Mouse (Mus musculus): ENCODE results near the gene Socs5. TPM values are rescaled to one million over a fixed set of nuclear protein-coding genes. Genes with fewer than 3 reads are reported as not detected.

Gene Socs5
- polyA plus RNA-seq, 1 experiment from 2014 or later, result 4.8 TPM

DNA sequence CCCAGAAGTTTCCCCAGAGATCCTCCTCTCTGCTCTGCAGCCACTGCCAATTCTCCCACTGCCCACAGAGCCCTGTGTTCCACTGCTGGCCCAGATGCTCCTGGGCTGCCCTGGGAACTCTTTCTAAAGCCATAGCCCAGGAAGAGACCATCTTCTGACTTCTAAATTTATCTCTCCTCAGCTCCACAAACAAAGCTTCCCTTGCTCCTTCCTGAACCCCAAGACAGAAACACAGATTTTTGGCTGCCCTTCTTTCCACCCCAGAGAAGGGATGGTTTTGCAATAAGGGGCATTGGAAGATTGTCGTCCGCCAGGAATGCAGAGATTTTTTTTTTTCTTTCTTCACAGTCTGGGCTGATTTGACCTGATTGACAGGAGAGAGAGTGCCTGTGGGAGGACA is 66.5 kb downstream of the Socs5 start:
- no peak for ATAC-seq

GRCm38 (mm10) chr17:87174651-87175331 is 67.3 kb downstream of the Socs5 start:
- Histone ChIP-seq H3K9me3 (replicated peaks) (no peaks in the 10 kb centered on the region), H3K4me2 (no peak overlapping the region), H3K4me1 (no peaks in the 10 kb centered on the region), H3K9ac (no peak overlapping the region), H3K4me3 (no peak overlapping the region), H3K36me3 (no peaks in the 10 kb centered on the region), H3K27ac (no peak overlapping the region), H3K27me3 (replicated peaks) (0 out of 2 replicates have a peak, but pooled peaks cover 4% of the 10 kb centered on the region)
- WGBS (ENCODE audit: insufficient replicate concordance), result 65% methylated on average over 9 of the region's 9 CpGs
- no peak for ATAC-seq

More for the DNA sequence above, 66.5 kb downstream of the Socs5 start:
- H3K27me3 ChIP-seq (replicated peaks), result 0 out of 2 replicates have a peak, but pooled peaks cover 4% of the 10 kb centered on the region
- H3K36me3 ChIP-seq, result no peaks in the 10 kb centered on the region
- H3K9ac ChIP-seq, result no peak overlapping the region
- H3K4me2 ChIP-seq, result no peak overlapping the region
- 63% methylated on average over 2 of the region's 2 CpGs for WGBS (ENCODE audit: insufficient replicate concordance)
- no peaks in the 10 kb centered on the region for H3K4me1 ChIP-seq
- no peak overlapping the region for H3K4me3 ChIP-seq
- H3K9me3 ChIP-seq (replicated peaks), result no peaks in the 10 kb centered on the region
- no peak overlapping the region for H3K27ac ChIP-seq

- Histone ChIP-seq H3K36me3 (no peaks in the 10 kb centered on the region), H3K9ac (no peak overlapping the region), H3K4me2 (no peak overlapping the region), H3K27ac (no peak overlapping the region), H3K9me3 (replicated peaks) (no peaks in the 10 kb centered on the region), H3K4me3 (no peak overlapping the region), H3K27me3 (replicated peaks) (0 out of 2 replicates have a peak, but pooled peaks cover 9% of the 10 kb centered on the region), H3K4me1 (no peaks in the 10 kb centered on the region)
- no peak for ATAC-seq
- WGBS (ENCODE audit: insufficient replicate concordance), result 56% methylated on average over 17 of the region's 17 CpGs
Measured at GRCm38 (mm10) chr17:87176066-87177012, 68.9 kb downstream of the Socs5 start.

DNA sequence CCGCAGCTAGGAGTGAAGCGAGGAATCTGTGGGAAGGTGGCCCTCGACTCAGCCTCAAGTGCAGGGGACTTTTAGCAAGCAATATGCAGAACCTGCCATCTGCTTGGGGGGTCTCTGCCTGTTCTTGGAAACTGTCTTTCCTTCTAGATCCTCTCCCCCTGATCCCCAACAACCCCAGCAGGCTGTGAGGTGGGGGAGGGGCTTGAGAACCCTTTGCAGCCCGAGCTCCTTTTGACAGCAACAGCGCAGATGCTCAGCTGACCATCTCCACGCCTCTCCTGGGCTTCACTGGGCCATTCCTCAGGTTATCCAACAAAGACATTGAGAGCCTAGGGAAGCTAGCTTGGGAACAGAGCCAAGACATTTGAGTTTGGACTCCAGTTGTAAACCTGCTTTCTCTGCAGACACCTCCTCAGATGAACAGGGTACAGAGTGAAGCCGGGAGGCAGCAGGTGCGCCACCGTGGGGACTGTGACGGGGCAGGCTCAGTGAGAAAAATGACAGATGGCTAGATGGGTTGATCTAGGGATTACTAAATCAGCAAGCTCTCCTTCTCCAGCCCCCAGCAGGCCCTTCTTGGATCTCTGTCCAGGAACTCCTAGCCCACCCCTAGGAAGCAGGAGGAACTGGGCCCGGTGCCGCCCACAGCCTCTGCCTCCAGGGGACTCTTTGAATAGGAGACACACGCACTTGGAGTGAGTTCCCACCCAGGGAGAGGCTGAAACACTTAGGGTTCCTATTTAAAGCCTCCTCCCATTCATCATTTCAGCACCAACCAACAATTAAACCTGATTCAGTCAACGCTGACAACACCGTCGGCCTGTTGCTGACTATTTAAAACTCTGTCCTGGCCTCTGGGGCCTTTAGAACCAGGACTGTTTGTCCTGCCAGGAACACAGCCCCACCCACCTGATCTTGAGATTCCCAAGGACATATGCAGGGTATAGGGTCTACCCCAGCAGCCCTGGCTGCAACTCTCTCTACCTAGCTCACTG is 71.4 kb downstream of the Socs5 start:
- H3K27ac ChIP-seq, result no peak overlapping the region
- WGBS (ENCODE audit: insufficient replicate concordance), result 61% methylated on average over 16 of the region's 16 CpGs
- no peak overlapping the region for H3K9ac ChIP-seq
- H3K9me3 ChIP-seq (replicated peaks), result 0 out of 2 replicates have a peak, but pooled peaks cover 6% of the 10 kb centered on the region
- H3K4me2 ChIP-seq, result no peak overlapping the region
- ATAC-seq, result no peak
- peaks cover 8% of the 10 kb centered on the region for H3K4me1 ChIP-seq
- H3K4me3 ChIP-seq, result no peak overlapping the region
- H3K27me3 ChIP-seq (replicated peaks), result 0 out of 2 replicates have a peak, but pooled peaks cover 9% of the 10 kb centered on the region
- no peaks in the 10 kb centered on the region for H3K36me3 ChIP-seq

- H3K27me3 ChIP-seq (replicated peaks), result 0 out of 2 replicates have a peak, but pooled peaks cover 9% of the 10 kb centered on the region
- no peaks in the 10 kb centered on the region for H3K36me3 ChIP-seq
- H3K9me3 ChIP-seq (replicated peaks), result 0 out of 2 replicates have a peak, but pooled peaks cover 6% of the 10 kb centered on the region
- no peak overlapping the region for H3K27ac ChIP-seq
- WGBS (ENCODE audit: insufficient replicate concordance), result 33% methylated on average over 9 of the region's 9 CpGs
- H3K9ac ChIP-seq, result no peak overlapping the region
- no peak; the same call in 1 of the 2 replicates for ATAC-seq
- peaks cover 8% of the 10 kb centered on the region for H3K4me1 ChIP-seq
- H3K4me2 ChIP-seq, result no peak overlapping the region
- H3K4me3 ChIP-seq, result no peak overlapping the region
Measured at GRCm38 (mm10) chr17:87179939-87180550, 72.6 kb downstream of the Socs5 start.

GRCm38 (mm10) chr17:87181683-87182346 is 74.3 kb downstream of the Socs5 start:
- Histone ChIP-seq H3K27me3 (replicated peaks) (peaks cover 25% of the 10 kb centered on the region; the same call in 1 of the 2 replicates), H3K9me3 (replicated peaks) (0 out of 2 replicates have a peak, but pooled peaks cover 6% of the 10 kb centered on the region), H3K4me1 (peaks cover 21% of the 10 kb centered on the region), H3K9ac (no peak overlapping the region), H3K27ac (no peak overlapping the region), H3K36me3 (no peaks in the 10 kb centered on the region), H3K4me2 (no peak overlapping the region), H3K4me3 (no peak overlapping the region)
- ATAC-seq, result no peak
- WGBS (ENCODE audit: insufficient replicate concordance), result 14% methylated on average over 8 of the region's 8 CpGs

DNA sequence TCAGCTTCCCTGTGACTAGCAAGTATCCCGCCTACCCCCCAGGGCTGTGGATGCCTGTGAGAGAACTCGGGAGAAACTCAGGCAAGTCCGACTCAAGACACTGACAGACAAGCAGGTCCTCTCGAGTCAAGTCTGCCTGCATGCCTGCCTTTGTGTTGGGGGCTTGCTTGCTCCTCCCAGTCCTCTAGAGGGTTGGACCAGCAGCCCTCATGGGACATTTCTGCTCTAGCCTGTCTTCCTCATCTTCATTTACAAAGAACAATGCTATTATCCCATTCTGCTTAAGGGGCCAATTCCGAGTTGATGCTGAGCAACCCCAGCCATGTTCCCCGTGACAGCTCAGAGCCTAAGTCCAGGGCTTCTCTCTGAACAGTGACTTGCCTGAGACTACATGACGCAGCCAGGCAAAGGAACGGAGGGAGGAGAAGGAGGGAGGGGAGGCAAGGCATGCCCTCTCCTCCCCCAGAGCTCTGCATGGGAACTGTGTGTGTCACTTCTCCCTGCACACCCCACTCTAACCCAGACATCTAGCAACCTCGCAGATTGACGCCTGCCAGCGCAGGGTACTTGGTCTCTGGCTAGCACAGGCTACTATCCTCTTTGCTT is 78.1 kb downstream of the Socs5 start:
- no peak overlapping the region for H3K4me2 ChIP-seq
- no peak overlapping the region for H3K4me3 ChIP-seq
- 24% methylated on average over 11 of the region's 11 CpGs for WGBS (ENCODE audit: insufficient replicate concordance)

DNA sequence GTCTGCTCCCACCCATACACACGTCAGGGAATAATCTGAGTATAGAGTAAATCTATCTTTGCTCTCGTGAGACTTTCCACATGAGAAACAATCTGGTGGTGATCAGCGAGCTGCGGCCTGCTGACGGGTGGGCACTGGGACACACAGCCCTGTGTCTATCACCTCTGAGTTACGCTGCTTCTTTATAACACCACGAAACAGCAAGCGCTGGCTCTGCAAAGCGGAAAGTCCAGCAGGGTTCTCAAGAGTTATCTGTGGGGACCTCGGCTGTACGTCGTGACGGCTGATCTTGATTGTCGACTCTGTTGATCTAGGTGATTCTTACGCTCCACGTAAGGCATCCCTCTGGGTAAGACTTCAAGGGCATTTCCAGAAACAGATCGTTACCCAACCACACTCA is 79.5 kb downstream of the Socs5 start:
- Histone ChIP-seq H3K9ac (no peak overlapping the region), H3K36me3 (no peaks in the 10 kb centered on the region), H3K9me3 (replicated peaks) (0 out of 2 replicates have a peak, but pooled peaks cover 6% of the 10 kb centered on the region), H3K4me3 (no peak overlapping the region), H3K4me1 (peaks cover 18% of the 10 kb centered on the region), H3K4me2 (no peak overlapping the region), H3K27me3 (replicated peaks) (peaks cover 21% of the 10 kb centered on the region; the same call in 1 of the 2 replicates), H3K27ac (no peak overlapping the region)
- WGBS (ENCODE audit: insufficient replicate concordance), result 61% methylated on average over 17 of the region's 17 CpGs
- no peak for ATAC-seq

More for the DNA sequence above, 78.1 kb downstream of the Socs5 start:
- H3K27ac ChIP-seq, result no peak overlapping the region
- 0 out of 2 replicates have a peak, but pooled peaks cover 6% of the 10 kb centered on the region for H3K9me3 ChIP-seq (replicated peaks)
- H3K27me3 ChIP-seq (replicated peaks), result peaks cover 21% of the 10 kb centered on the region; the same call in 1 of the 2 replicates
- H3K36me3 ChIP-seq, result no peaks in the 10 kb centered on the region
- no peak for ATAC-seq
- H3K4me1 ChIP-seq, result peaks cover 22% of the 10 kb centered on the region
- H3K9ac ChIP-seq, result no peak overlapping the region

Data from liver, embryonic 12.5 days (tissue).